Mouse (Mus musculus): Measurements from ENCODE around the gene Etv2. TPM values are rescaled to one million over a fixed set of nuclear protein-coding genes. Genes with fewer than 3 reads are reported as not detected.

Gene Etv2
- polyA plus RNA-seq, 1 experiment from 2014 or later, result not detected

DNA sequence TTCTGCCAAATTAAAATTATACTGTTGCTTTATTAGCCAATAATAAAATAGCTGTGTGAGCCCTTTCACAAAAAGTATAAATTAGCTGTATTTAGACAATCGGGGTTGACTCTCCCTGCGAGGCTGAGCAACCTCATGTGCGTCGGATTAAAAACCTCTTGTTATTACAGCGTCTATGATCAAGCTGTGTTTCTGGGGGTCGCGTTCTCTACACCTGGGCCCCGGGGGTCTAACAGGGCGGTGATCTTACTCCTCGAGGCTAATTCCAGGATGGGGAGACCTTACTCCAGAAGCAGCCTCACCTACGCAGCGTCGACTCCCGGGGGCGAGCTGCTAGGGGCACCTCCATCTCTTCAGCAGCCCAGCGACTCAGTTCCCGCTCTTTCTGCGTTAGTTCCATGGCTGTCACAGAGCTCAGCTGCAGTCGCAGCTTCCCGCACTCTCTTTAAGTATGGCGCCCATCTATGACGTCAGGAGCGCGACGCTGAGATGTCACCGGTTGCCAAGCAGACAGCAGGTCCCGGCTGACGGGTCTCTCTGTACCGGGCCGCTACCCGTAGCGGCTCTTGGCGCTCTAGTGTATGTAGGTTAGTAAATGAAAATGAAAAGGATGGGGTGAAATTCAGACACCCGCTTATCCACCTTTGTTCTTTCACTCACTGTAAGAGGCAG is 29.0 kb upstream of the Etv2 start, which contains the start of gene Haus5:
TSS of gene Haus5 (minus strand) at position 466 of the 672 bp plus-strand sequence.
- H3K27me3 ChIP-seq (ENCODE audit: insufficient read depth, low read length), result no peaks in the 10 kb centered on the region
- peak within 1 kb of the TSS; percentile 76 for H3K9ac ChIP-seq
- no peaks in the 10 kb centered on the region for H3K9me3 ChIP-seq (ENCODE audit: low read depth, low read length)
- peaks cover 31% of the 10 kb centered on the region for H3K36me3 ChIP-seq (ENCODE audit: insufficient read depth)
- no peaks in the 10 kb centered on the region for H3K4me1 ChIP-seq (ENCODE audit: insufficient read depth)
- peak within 1 kb of the TSS; percentile 69 for H3K4me3 ChIP-seq (ENCODE audit: low read depth, low read length)
- peak within 1 kb of the TSS; percentile 50; the same call in 1 of the 2 replicates for H3K27ac ChIP-seq (ENCODE audit: low read depth)
- TF ChIP-seq CTCF (IDR thresholded peaks at IDR 0.05; ENCODE audit: low read depth), result no peak
- DNase-seq (peak; percentile 98), ATAC-seq (ENCODE audit: insufficient read depth) (peak; percentile 97)
- peak within 1 kb of the TSS; percentile 80 for H3K4me2 ChIP-seq
- WGBS, result under 1% methylated on average over 34 of the region's 34 CpGs

- ATAC-seq (ENCODE audit: insufficient read depth), result peak; percentile 99
- no peak for TF ChIP-seq CTCF (IDR thresholded peaks at IDR 0.05; ENCODE audit: low read depth)
- H3K27me3 ChIP-seq (ENCODE audit: insufficient read depth, low read length), result no peaks in the 10 kb centered on the region
- H3K4me1 ChIP-seq (ENCODE audit: insufficient read depth), result no peaks in the 10 kb centered on the region
- DNase-seq, result peak; percentile 100
- peak within 1 kb of the TSS; percentile 91 for H3K4me3 ChIP-seq (ENCODE audit: low read depth, low read length)
- WGBS, result 2% methylated on average over 59 of the region's 59 CpGs
- no peaks in the 10 kb centered on the region for H3K9me3 ChIP-seq (ENCODE audit: low read depth, low read length)
- peaks cover 60% of the 10 kb centered on the region for H3K36me3 ChIP-seq (ENCODE audit: insufficient read depth)
- peak within 1 kb of the TSS; percentile 81; the same call in 1 of the 2 replicates for H3K27ac ChIP-seq (ENCODE audit: low read depth)
- H3K4me2 ChIP-seq, result peak within 1 kb of the TSS; percentile 96
- H3K9ac ChIP-seq, result peak within 1 kb of the TSS; percentile 90
Observed at GRCm38 (mm10) chr7:30649591-30650540, 14.2 kb upstream of the Etv2 start, which contains the start of gene Rbm42. Rbm42 (minus strand) TSS chr7:30650317.

DNA sequence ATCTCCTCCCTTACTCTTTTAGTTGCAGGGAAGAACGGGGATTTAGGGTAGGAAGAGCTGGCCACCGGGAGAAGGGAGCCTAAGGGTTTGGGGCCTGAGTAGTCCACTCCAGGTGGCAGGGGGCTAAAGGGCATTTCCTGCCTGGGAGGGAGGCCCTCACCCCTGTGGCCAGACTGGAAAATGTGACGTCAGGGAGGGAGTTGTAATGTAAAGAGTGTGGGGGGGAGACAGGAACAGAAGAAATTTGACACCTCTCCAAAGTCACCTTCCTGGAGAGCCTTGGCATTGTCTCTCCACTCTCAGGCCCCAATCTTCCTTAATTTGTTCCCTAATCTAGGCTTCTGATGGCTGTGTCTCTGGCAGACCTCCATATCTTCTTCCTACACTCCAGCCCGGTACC is 3.4 kb upstream of the Etv2 start:
- peaks cover 38% of the 10 kb centered on the region for H3K36me3 ChIP-seq (ENCODE audit: insufficient read depth)
- no peak overlapping the region for H3K4me2 ChIP-seq
- no peak overlapping the region for H3K4me3 ChIP-seq (ENCODE audit: low read depth, low read length)
- H3K9me3 ChIP-seq (ENCODE audit: low read depth, low read length), result no peaks in the 10 kb centered on the region
- no peaks in the 10 kb centered on the region for H3K4me1 ChIP-seq (ENCODE audit: insufficient read depth)
- 11% methylated on average over 4 of the region's 4 CpGs for WGBS
- DNase-seq (no peak), ATAC-seq (ENCODE audit: insufficient read depth) (no peak)
- H3K27ac ChIP-seq (ENCODE audit: low read depth), result no peak overlapping the region
- peaks cover 25% of the 10 kb centered on the region for H3K27me3 ChIP-seq (ENCODE audit: insufficient read depth, low read length)
- TF ChIP-seq CTCF (IDR thresholded peaks at IDR 0.05; ENCODE audit: low read depth), result no peak
- H3K9ac ChIP-seq, result no peak overlapping the region

DNA sequence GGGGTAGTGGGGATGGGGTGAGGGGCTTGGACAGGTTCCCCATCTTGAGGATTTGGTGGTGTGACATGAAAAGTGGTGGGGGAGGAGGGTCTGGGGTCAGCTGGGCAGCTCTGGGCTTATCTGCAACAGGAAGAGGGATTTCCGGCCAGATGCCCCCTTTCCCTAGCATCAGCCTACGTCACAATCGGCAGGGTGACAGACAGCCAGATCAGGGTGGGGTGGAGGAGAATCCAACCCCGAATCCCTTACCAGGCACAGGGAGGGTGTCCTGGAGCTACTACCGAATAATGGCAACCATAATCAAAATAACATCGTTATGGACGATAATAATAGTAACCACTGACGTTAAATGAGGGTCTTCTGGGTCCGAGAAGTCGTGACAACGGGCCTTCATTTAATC is 743 bp upstream of the Etv2 start:
- H3K4me2 ChIP-seq, result no peak overlapping the region
- H3K27me3 ChIP-seq (ENCODE audit: insufficient read depth, low read length), result peaks cover 45% of the 10 kb centered on the region
- H3K36me3 ChIP-seq (ENCODE audit: insufficient read depth), result peaks cover 11% of the 10 kb centered on the region
- DNase-seq (no peak), ATAC-seq (ENCODE audit: insufficient read depth) (no peak)
- no peak overlapping the region for H3K4me3 ChIP-seq (ENCODE audit: low read depth, low read length)
- no peak for TF ChIP-seq CTCF (IDR thresholded peaks at IDR 0.05; ENCODE audit: low read depth)
- H3K9ac ChIP-seq, result no peak overlapping the region
- 19% methylated on average over 11 of the region's 11 CpGs for WGBS
- no peaks in the 10 kb centered on the region for H3K4me1 ChIP-seq (ENCODE audit: insufficient read depth)
- H3K9me3 ChIP-seq (ENCODE audit: low read depth, low read length), result no peaks in the 10 kb centered on the region
- no peak overlapping the region for H3K27ac ChIP-seq (ENCODE audit: low read depth)

DNA sequence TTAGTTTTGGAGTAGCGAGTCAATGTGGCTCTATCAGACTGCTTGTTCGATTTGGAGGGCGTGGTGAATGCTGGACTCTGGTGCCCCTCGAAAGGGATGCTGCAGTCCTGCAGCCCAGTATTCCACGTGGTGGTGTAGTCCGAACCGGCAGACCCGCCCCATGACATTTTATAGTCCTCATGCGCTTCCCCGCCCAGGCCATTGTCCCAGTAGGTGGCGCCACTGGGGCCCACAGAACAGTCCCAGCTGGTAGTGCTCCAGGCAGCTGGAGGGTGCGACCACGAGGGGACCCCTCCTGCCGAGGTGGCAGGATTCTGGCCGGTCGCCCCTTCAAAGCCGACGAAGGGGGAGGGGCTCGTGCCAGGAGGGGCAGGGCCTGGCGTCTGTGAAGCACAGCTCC is 1.0 kb downstream of the Etv2 start:
- ATAC-seq (ENCODE audit: insufficient read depth) (peak; percentile 78), DNase-seq (peak; percentile 73)
- H3K4me2 ChIP-seq, result peak overlapping the region; percentile 42
- WGBS, result 1% methylated on average over 20 of the region's 20 CpGs
- TF ChIP-seq CTCF (IDR thresholded peaks at IDR 0.05; ENCODE audit: low read depth), result peak; percentile 77
- H3K36me3 ChIP-seq (ENCODE audit: insufficient read depth), result no peaks in the 10 kb centered on the region
- no peak overlapping the region; the same call in 1 of the 2 replicates for H3K9ac ChIP-seq
- no peaks in the 10 kb centered on the region for H3K9me3 ChIP-seq (ENCODE audit: low read depth, low read length)
- peak overlapping the region; percentile 26 for H3K4me3 ChIP-seq (ENCODE audit: low read depth, low read length)
- H3K27me3 ChIP-seq (ENCODE audit: insufficient read depth, low read length), result peaks cover 45% of the 10 kb centered on the region
- no peaks in the 10 kb centered on the region for H3K4me1 ChIP-seq (ENCODE audit: insufficient read depth)
- H3K27ac ChIP-seq (ENCODE audit: low read depth), result no peak overlapping the region

GRCm38 (mm10) chr7:30633762-30634412 is 1.8 kb downstream of the Etv2 start:
- H3K4me1 ChIP-seq (ENCODE audit: insufficient read depth), result no peaks in the 10 kb centered on the region
- no peak for TF ChIP-seq CTCF (IDR thresholded peaks at IDR 0.05; ENCODE audit: low read depth)
- no peaks in the 10 kb centered on the region for H3K36me3 ChIP-seq (ENCODE audit: insufficient read depth)
- H3K9ac ChIP-seq, result no peak overlapping the region; the same call in 1 of the 2 replicates
- ATAC-seq (ENCODE audit: insufficient read depth), result no peak
- no peaks in the 10 kb centered on the region for H3K9me3 ChIP-seq (ENCODE audit: low read depth, low read length)
- H3K27me3 ChIP-seq (ENCODE audit: insufficient read depth, low read length), result peaks cover 45% of the 10 kb centered on the region
- no peak overlapping the region for H3K27ac ChIP-seq (ENCODE audit: low read depth)
- H3K4me2 ChIP-seq, result no peak overlapping the region
- WGBS, result 3% methylated on average over 27 of the region's 27 CpGs
- no peak for DNase-seq
- H3K4me3 ChIP-seq (ENCODE audit: low read depth, low read length), result 0 out of 2 replicates have a peak overlapping the region, but pooled peaks have one; percentile 26
